ENCODE assay signal across 10 mouse cellular contexts in the genomic region with DNA sequence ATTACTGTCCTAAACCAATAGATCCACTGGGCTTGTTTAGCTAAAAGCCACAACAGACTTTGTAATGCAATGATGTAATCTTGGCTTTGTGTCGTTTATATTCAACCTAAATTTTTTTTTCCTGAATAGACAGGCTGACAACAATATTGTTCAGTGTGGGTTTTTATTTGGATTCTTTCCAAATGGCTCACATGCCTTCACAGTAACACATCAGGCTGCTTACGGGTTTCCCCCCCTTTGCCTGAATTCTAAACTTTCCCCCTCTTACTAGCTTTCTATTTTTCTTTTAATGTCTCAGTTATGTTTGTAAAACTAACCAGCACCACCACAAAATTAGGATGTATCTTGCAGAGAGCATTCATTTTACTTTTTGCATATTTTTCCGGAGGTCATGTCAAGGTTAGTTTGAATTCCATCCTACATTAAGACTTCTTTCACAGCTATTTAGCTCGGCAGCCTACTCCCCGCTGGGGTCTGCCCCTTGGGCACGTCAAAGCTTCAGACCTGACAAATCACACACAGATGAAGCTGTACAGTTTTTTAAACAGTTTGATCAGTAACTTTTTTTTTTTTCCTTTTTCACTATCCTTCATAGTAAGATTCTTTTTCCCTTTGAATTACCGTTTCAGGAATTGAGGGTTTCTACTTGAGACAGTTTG.
A peak's percentile ranks its signal among the peaks of the same experiment; 100 is the strongest.
DNase-seq lines count a peak whose midpoint lies in the region; ATAC-seq and TF ChIP-seq lines count a peak whose summit lies in the region.
"Had no signal": no experiment of that assay in that cellular context is flagged by ENCODE, and none has a peak within 500 bp of the region (broad histone marks: within the 10 kb centered on the region; RNA-seq: fewer than 3 reads in every experiment).

No protein-coding gene starts in this region.

- intact Hi-C loops in gastrocnemius, adult 2 months (cut with DNase I), result no loop called here

- no peak overlapping the region for H3K9ac ChIP-seq in heart, embryonic 15.5 days
- H3K9ac ChIP-seq in hindbrain, embryonic 12.5 days, result no peak overlapping the region
- no peak overlapping the region for H3K9ac ChIP-seq in liver, embryonic 11.5 days (ENCODE audit: low read depth, low read length)

- no peak for ATAC-seq in heart, embryonic 15.5 days (replicated peaks; ENCODE audit: insufficient number of reproducible peaks, insufficient read depth, low FRiP score, low read depth)
- ATAC-seq in hindbrain, embryonic 12.5 days (ENCODE audit: low FRiP score), result no peak
- no peak for ATAC-seq in liver, embryonic 11.5 days (replicated peaks; ENCODE audit: low FRiP score)

- TF ChIP-seq CTCF in gastrocnemius, adult 2 months (IDR thresholded peaks at IDR 0.05), result no peak

- no peaks in the 10 kb centered on the region for H3K27me3 ChIP-seq in heart, embryonic 15.5 days
- H3K27me3 ChIP-seq in hindbrain, embryonic 12.5 days, result no peaks in the 10 kb centered on the region
- no peaks in the 10 kb centered on the region for H3K27me3 ChIP-seq in liver, embryonic 11.5 days (replicated peaks; ENCODE audit: control insufficient read depth, insufficient read depth, low read length)
- H3K27me3 ChIP-seq: megakaryocyte, embryonic 14.5 days had no signal

- peaks cover 13% of the 10 kb centered on the region; the same call in 1 of the 2 replicates for H3K4me1 ChIP-seq in heart, embryonic 15.5 days (replicated peaks)
- H3K4me1 ChIP-seq in hindbrain, embryonic 12.5 days, result peaks cover 54% of the 10 kb centered on the region
- H3K4me1 ChIP-seq in liver, embryonic 11.5 days (replicated peaks; ENCODE audit: control insufficient read depth, insufficient read depth, low read length), result no peaks in the 10 kb centered on the region
- H3K4me1 ChIP-seq: megakaryocyte, embryonic 14.5 days had no signal

- no peak for DNase-seq in heart, adult 11 months
- DNase-seq in embryo, embryonic 11 days, result peak; percentile 83
- DNase-seq in neural tube, embryonic 10.5 days (ENCODE audit: extremely low spot score, low spot score), result peak; percentile 31
- no peak for DNase-seq in gastrocnemius, adult 2 months
- DNase-seq in liver, embryonic 11.5 days (ENCODE audit: low spot score), result no peak
- no peak for DNase-seq in frontal cortex, postnatal 36 days (ENCODE audit: low spot score in 2 of 2)
- DNase-seq: B cell, adult 2 months had no signal

- 22% methylated on average over 7 of the region's 7 CpGs for WGBS in heart, embryonic 15.5 days
- 3% methylated on average over 7 of the region's 7 CpGs for WGBS in hindbrain, embryonic 12.5 days
- WGBS in liver, embryonic 11.5 days, result 51% methylated on average over 7 of the region's 7 CpGs

- H3K36me3 ChIP-seq in heart, embryonic 15.5 days, result no peaks in the 10 kb centered on the region
- H3K36me3 ChIP-seq in hindbrain, embryonic 12.5 days, result no peaks in the 10 kb centered on the region
- H3K36me3 ChIP-seq in liver, embryonic 11.5 days (ENCODE audit: control insufficient read depth, insufficient read depth, low read length), result no peaks in the 10 kb centered on the region

- no peaks in the 10 kb centered on the region for H3K9me3 ChIP-seq in heart, embryonic 15.5 days (replicated peaks)
- H3K9me3 ChIP-seq in hindbrain, embryonic 12.5 days (replicated peaks), result no peaks in the 10 kb centered on the region
- H3K9me3 ChIP-seq in liver, embryonic 11.5 days (ENCODE audit: control insufficient read depth, low read length), result no peaks in the 10 kb centered on the region
- H3K9me3 ChIP-seq: megakaryocyte, embryonic 14.5 days had no signal

- peak overlapping the region; percentile 45 for H3K27ac ChIP-seq in heart, embryonic 15.5 days
- H3K27ac ChIP-seq in hindbrain, embryonic 12.5 days, result peak overlapping the region; percentile 70
- no peak overlapping the region for H3K27ac ChIP-seq in gastrocnemius, adult 2 months
- no peak overlapping the region for H3K27ac ChIP-seq in liver, embryonic 11.5 days (ENCODE audit: low read depth, low read length)

- no peak overlapping the region for H3K4me3 ChIP-seq in heart, embryonic 15.5 days
- no peak overlapping the region for H3K4me3 ChIP-seq in hindbrain, embryonic 12.5 days
- H3K4me3 ChIP-seq in gastrocnemius, adult 2 months, result no peak overlapping the region
- no peak overlapping the region for H3K4me3 ChIP-seq in liver, embryonic 11.5 days (ENCODE audit: low read depth, low read length)
- H3K4me3 ChIP-seq: megakaryocyte, embryonic 14.5 days had no signal

- H3K4me2 ChIP-seq in heart, embryonic 15.5 days, result peak overlapping the region; percentile 33; the same call in 1 of the 2 replicates
- H3K4me2 ChIP-seq in hindbrain, embryonic 12.5 days (replicated peaks), result 0 out of 2 replicates have a peak overlapping the region, but pooled peaks have one; percentile 21
- no peak overlapping the region for H3K4me2 ChIP-seq in liver, embryonic 11.5 days

Comparison
In these comparisons a context has a peak if more than half of its experiments do, and no peak if none do; other contexts are left out.
1. H3K27ac ChIP-seq: peak in heart, embryonic 15.5 days (single experiment) and hindbrain, embryonic 12.5 days (single experiment); none in gastrocnemius, adult 2 months (single experiment) and liver, embryonic 11.5 days (single experiment).
2. DNase-seq: peak in embryo, embryonic 11 days (single experiment) and neural tube, embryonic 10.5 days (single experiment); none in heart, adult 11 months (single experiment), gastrocnemius, adult 2 months (single experiment), liver, embryonic 11.5 days (single experiment) and frontal cortex, postnatal 36 days (0 of 2).